Mouse (Mus musculus): ENCODE data around the gene Xpo5.

DNA sequence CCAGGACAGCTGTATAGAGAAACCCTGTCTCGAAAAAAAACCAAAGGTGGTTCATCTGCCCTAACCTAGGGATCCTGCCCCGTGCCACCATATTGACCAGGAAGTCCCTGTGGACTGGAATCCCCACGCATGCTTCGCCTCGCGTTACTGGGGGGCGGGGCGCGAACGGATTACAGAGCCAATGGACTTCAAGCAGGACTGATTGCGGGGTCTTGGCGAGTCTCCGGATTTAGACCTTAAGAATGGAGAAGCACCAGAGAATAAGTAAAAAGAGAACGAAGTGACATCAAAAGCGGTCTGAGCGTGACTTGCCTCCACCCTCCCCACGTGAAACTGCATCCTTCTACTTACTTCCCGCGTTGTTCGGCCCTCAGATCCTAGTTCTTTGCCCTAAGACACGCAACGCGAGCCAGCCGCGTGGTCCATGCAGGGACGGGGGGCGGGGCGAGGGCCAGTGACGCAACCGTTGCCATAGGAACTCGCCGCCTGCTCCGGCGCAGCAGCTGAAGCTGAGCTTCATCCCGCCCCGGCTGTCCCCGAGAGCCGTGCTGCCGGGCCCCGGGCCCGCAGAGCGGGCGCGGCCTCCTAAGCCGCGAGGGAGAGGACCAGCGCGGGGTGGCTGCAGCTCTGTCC is 51.0 kb downstream of the Xpo5 start, which contains the start of gene Lrrc73:
- TF ChIP-seq GATA1 (IDR thresholded peaks at IDR 0.05; ENCODE audit: borderline replicate concordance, low read length) = no peak
- no peak for TF ChIP-seq FLI1 (IDR thresholded peaks at IDR 0.05; ENCODE audit: low read length)

Measured in megakaryocyte, embryonic 14.5 days (primary cell).